Mouse (Mus musculus) embryonic facial prominence, embryonic 15.5 days (tissue): ENCODE data around the gene Card10. TPM values are rescaled to one million over a fixed set of nuclear protein-coding genes. Genes with fewer than 3 reads are reported as not detected.

Experiments
- ATAC-seq: fragments of 200-750 bp; cut with Nextera tagmentation; 2 replicates; pipeline ENCODE4 v1.8.0; 2017; ENCODE audit warnings: low read depth, moderate TSS enrichment; ENCODE audit not compliant: insufficient number of reproducible peaks, low FRiP score, low TSS enrichment
- H3K27ac ChIP-seq: fragments of 300-500 bp; sonication (generic); replicated peaks from 2 replicates; pipeline ENCODE4 v1.5.1; 2015; ENCODE audit warnings: mild to moderate bottlenecking, inconsistent platforms
- H3K27me3 ChIP-seq: fragments of 300-500 bp; sonication (generic); 2 replicates; pipeline ENCODE4 v1.6.1; 2015; ENCODE audit warnings: inconsistent platforms
- H3K36me3 ChIP-seq: fragments of 300-500 bp; sonication (generic); 2 replicates; pipeline ENCODE4 v1.6.1; 2015; ENCODE audit warnings: mild to moderate bottlenecking, inconsistent platforms
- H3K4me1 ChIP-seq: fragments of 300-500 bp; sonication (generic); 2 replicates; pipeline ENCODE4 v1.6.1; 2015; ENCODE audit warnings: inconsistent platforms
- H3K4me2 ChIP-seq: fragments of 300-500 bp; sonication (generic); replicated peaks from 2 replicates; pipeline ENCODE4 v1.6.1; 2015; ENCODE audit warnings: mild to moderate bottlenecking, inconsistent platforms
- H3K4me3 ChIP-seq: fragments of 300-500 bp; sonication (generic); replicated peaks from 2 replicates; pipeline ENCODE4 v1.5.1; 2015; ENCODE audit warnings: mild to moderate bottlenecking, inconsistent platforms
- H3K9ac ChIP-seq: fragments of 300-500 bp; sonication (generic); 2 replicates; pipeline ENCODE4 v1.6.1; 2015; ENCODE audit warnings: inconsistent platforms
- H3K9me3 ChIP-seq: fragments of 300-500 bp; sonication (generic); replicated peaks from 2 replicates; pipeline ENCODE4 v1.6.1; 2016; ENCODE audit warnings: inconsistent platforms
- WGBS: fragments of 180-500 bp; shearing (Covaris S2); methylation state at CpG from one replicate; pipeline ENCODE4 v1.1.7; 2015; 5-methylcytosine and 5-hydroxymethylcytosine counted together
- polyA plus RNA-seq: library from polyadenylated mRNA; unstranded; fragments of >200 nt; fragmentation: Nextera tagmentation; extraction: Ambion mirVana; gene quantifications from 2 replicates; pipeline ENCODE4 v1.2.1, GENCODE M21; 2015

Card10 gene
- polyA plus RNA-seq, 1 experiment from 2014 or later = 4.3 TPM

DNA sequence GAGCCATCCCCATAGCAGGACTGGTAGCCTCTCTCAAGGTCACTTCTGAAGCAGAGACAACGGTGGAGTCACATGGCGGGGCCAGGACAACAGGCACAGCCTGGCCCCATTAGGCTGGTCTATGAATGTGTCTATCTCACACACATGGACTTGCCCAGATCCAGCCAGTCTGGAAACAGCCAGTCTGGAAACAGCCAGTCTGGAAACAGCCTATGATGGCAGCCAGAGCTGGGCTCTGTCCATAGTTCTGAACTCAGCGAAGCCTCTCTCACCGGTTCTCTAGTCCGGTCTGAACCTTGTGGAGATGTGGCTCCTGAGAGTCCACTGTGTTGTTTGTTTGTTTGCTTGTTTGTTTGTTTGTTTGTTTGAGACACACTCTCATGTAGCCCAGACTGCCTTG lies 53.0 kb downstream of the Card10 start:
- ATAC-seq = 0 out of 2 replicates have a peak, but pooled peaks have one; percentile 40
- Histone ChIP-seq H3K27ac (no peak overlapping the region), H3K9ac (no peak overlapping the region), H3K27me3 (no peaks in the 10 kb centered on the region), H3K9me3 (no peaks in the 10 kb centered on the region), H3K4me1 (no peaks in the 10 kb centered on the region), H3K4me3 (no peak overlapping the region), H3K36me3 (no peaks in the 10 kb centered on the region), H3K4me2 (no peak overlapping the region)
- 42% methylated on average over 5 of the region's 5 CpGs for WGBS

GRCm38 (mm10) chr15:78744206-78744605 lies 58.6 kb downstream of the Card10 start:
- Histone ChIP-seq H3K4me3 (no peak overlapping the region), H3K4me2 (no peak overlapping the region), H3K27ac (no peak overlapping the region), H3K27me3 (no peaks in the 10 kb centered on the region), H3K9ac (no peak overlapping the region), H3K9me3 (no peaks in the 10 kb centered on the region), H3K36me3 (no peaks in the 10 kb centered on the region), H3K4me1 (no peaks in the 10 kb centered on the region)
- WGBS = 4% methylated on average over 5 of the region's 5 CpGs
- no peak for ATAC-seq

DNA sequence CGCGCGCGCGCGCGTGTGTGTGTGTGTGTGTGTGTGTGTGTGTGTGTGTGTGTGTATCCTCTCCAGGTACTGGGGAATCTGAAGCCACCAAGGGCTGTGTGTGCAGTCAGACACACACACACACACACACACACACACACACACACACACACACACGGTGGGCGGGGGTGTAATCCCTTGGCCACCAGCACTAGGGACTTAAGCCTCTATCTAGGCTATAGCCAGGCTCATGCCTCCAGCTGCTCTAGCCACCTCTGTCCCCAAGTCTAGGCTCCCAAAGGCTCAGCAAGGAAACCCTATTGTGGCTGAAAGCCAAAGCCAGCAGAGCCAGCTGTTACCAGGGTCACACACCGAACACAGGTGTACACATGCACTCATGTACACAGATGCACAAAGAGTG lies 60.0 kb downstream of the Card10 start:
- no peak overlapping the region for H3K4me3 ChIP-seq
- H3K9me3 ChIP-seq = no peaks in the 10 kb centered on the region
- H3K9ac ChIP-seq = no peak overlapping the region
- no peaks in the 10 kb centered on the region for H3K4me1 ChIP-seq
- no peak overlapping the region for H3K4me2 ChIP-seq
- H3K27ac ChIP-seq = no peak overlapping the region
- no peaks in the 10 kb centered on the region for H3K36me3 ChIP-seq
- ATAC-seq = 0 out of 2 replicates have a peak, but pooled peaks have one; percentile 39
- WGBS = 79% methylated on average over 7 of the region's 10 CpGs
- H3K27me3 ChIP-seq = no peaks in the 10 kb centered on the region

DNA sequence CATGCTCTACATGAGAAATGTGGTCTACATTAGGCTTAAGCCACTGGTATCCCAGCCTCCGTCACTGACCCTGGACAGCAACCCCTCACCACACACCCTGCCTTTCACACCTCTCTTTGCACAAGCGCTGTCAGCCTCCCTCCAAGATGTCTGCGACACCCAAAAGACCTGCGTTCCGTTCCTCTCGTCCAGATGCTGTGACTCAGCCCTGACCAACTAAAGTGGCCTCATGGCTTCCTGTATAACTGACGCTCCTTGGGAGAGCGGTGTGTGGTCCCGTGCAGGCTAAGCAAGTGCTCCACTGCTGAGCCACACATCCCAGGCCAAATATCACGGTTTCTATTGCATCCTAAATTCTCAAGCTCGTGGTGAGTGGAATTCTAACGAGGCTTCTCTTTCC lies 62.2 kb downstream of the Card10 start:
- 55% methylated on average over 12 of the region's 12 CpGs for WGBS
- Histone ChIP-seq H3K9ac (no peak overlapping the region), H3K4me2 (no peak overlapping the region), H3K9me3 (no peaks in the 10 kb centered on the region), H3K4me3 (no peak overlapping the region), H3K4me1 (peaks cover 6% of the 10 kb centered on the region; the same call in 1 of the 2 replicates), H3K27ac (no peak overlapping the region), H3K36me3 (no peaks in the 10 kb centered on the region), H3K27me3 (no peaks in the 10 kb centered on the region; the same call in 1 of the 2 replicates)
- no peak for ATAC-seq

GRCm38 (mm10) chr15:78737146-78737545 lies 65.7 kb downstream of the Card10 start:
- Histone ChIP-seq H3K27me3 (peaks cover 4% of the 10 kb centered on the region; the same call in 1 of the 2 replicates), H3K36me3 (no peaks in the 10 kb centered on the region), H3K27ac (no peak overlapping the region), H3K9ac (no peak overlapping the region), H3K9me3 (no peaks in the 10 kb centered on the region), H3K4me1 (peaks cover 9% of the 10 kb centered on the region; the same call in 1 of the 2 replicates), H3K4me3 (no peak overlapping the region), H3K4me2 (no peak overlapping the region)
- ATAC-seq = no peak
- 56% methylated on average over 6 of the region's 6 CpGs for WGBS

DNA sequence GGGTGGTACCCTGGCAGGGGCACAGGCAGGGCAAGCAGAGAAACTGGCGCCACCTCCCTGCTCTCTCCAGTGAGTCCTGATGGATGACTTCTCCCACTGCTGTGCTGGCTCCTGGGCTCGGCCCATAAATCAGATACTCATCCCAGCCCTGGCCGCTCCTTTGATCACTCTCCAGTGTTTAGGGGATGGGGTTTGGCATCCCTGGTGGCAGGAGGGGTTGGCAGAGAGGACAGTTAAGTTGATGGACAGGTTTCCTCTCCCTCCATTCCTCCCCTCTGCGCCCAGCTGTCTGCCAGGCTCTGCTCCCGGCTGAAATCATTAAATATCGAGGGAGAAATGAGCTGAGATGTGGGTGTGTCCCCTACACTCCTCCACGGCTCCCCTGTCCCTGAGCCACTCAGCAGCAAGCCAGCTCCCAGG lies 66.2 kb downstream of the Card10 start:
- Histone ChIP-seq H3K9ac (no peak overlapping the region), H3K27ac (no peak overlapping the region), H3K27me3 (peaks cover 4% of the 10 kb centered on the region; the same call in 1 of the 2 replicates), H3K4me1 (peaks cover 9% of the 10 kb centered on the region; the same call in 1 of the 2 replicates), H3K4me2 (no peak overlapping the region), H3K36me3 (no peaks in the 10 kb centered on the region), H3K9me3 (no peaks in the 10 kb centered on the region), H3K4me3 (no peak overlapping the region)
- ATAC-seq = no peak
- WGBS = 43% methylated on average over 7 of the region's 7 CpGs

GRCm38 (mm10) chr15:78736181-78736579 lies 66.7 kb downstream of the Card10 start:
- H3K9ac ChIP-seq = no peak overlapping the region
- no peak for ATAC-seq
- H3K4me2 ChIP-seq = no peak overlapping the region
- H3K36me3 ChIP-seq = no peaks in the 10 kb centered on the region
- H3K4me1 ChIP-seq = peaks cover 9% of the 10 kb centered on the region; the same call in 1 of the 2 replicates
- H3K4me3 ChIP-seq = no peak overlapping the region
- H3K27me3 ChIP-seq = peaks cover 4% of the 10 kb centered on the region; the same call in 1 of the 2 replicates
- WGBS = 67% methylated on average over 3 of the region's 3 CpGs
- no peaks in the 10 kb centered on the region for H3K9me3 ChIP-seq
- H3K27ac ChIP-seq = no peak overlapping the region

- peaks cover 4% of the 10 kb centered on the region; the same call in 1 of the 2 replicates for H3K27me3 ChIP-seq
- H3K4me1 ChIP-seq = peaks cover 9% of the 10 kb centered on the region; the same call in 1 of the 2 replicates
- no peak for ATAC-seq
- no peaks in the 10 kb centered on the region for H3K9me3 ChIP-seq
- H3K36me3 ChIP-seq = no peaks in the 10 kb centered on the region
- H3K27ac ChIP-seq = no peak overlapping the region
- H3K9ac ChIP-seq = no peak overlapping the region
- no peak overlapping the region for H3K4me3 ChIP-seq
- H3K4me2 ChIP-seq = no peak overlapping the region
- 36% methylated on average over 17 of the region's 17 CpGs for WGBS
Measured at GRCm38 (mm10) chr15:78735431-78736180, 67.2 kb downstream of the Card10 start.

DNA sequence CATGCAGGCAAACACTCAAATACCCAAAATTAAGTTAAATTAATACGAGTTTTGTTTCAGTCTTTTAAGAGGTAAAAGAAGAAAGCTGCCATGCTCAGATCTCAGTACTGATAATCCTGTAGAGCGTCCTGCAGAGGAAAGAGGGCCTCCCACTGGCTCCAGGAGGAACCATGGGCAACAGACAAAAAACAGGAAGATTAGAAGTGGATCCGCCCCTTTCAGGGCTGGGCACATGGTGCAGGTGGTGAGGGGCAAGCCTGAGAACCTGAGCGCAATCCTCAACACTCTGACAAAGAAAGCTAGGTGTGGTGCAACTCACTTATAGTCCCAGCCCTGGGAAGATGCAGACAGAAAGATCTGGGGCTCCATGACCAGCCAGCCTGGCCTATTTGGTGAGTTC lies 71.0 kb downstream of the Card10 start:
- H3K4me3 ChIP-seq = no peak overlapping the region
- H3K9ac ChIP-seq = no peak overlapping the region
- H3K4me2 ChIP-seq = no peak overlapping the region
- H3K9me3 ChIP-seq = no peaks in the 10 kb centered on the region
- H3K4me1 ChIP-seq = peaks cover 9% of the 10 kb centered on the region; the same call in 1 of the 2 replicates
- 48% methylated on average over 4 of the region's 4 CpGs for WGBS
- no peak for ATAC-seq
- H3K27me3 ChIP-seq = peaks cover 4% of the 10 kb centered on the region; the same call in 1 of the 2 replicates
- H3K27ac ChIP-seq = no peak overlapping the region
- H3K36me3 ChIP-seq = no peaks in the 10 kb centered on the region

GRCm38 (mm10) chr15:78730315-78731049 lies 72.4 kb downstream of the Card10 start:
- ATAC-seq = no peak
- Histone ChIP-seq H3K4me3 (no peak overlapping the region), H3K9ac (no peak overlapping the region), H3K27me3 (0 out of 2 replicates have a peak, but pooled peaks cover 4% of the 10 kb centered on the region), H3K4me2 (no peak overlapping the region), H3K27ac (no peak overlapping the region), H3K4me1 (peaks cover 2% of the 10 kb centered on the region; the same call in 1 of the 2 replicates), H3K9me3 (no peaks in the 10 kb centered on the region), H3K36me3 (no peaks in the 10 kb centered on the region)
- 83% methylated on average over 12 of the region's 12 CpGs for WGBS

- H3K36me3 ChIP-seq = no peaks in the 10 kb centered on the region
- no peak overlapping the region for H3K9ac ChIP-seq
- H3K4me1 ChIP-seq = no peaks in the 10 kb centered on the region
- no peak overlapping the region for H3K27ac ChIP-seq
- H3K4me3 ChIP-seq = no peak overlapping the region
- H3K9me3 ChIP-seq = no peaks in the 10 kb centered on the region
- no peak overlapping the region for H3K4me2 ChIP-seq
- peaks cover 12% of the 10 kb centered on the region for H3K27me3 ChIP-seq
- no peak for ATAC-seq
- WGBS = 63% methylated on average over 7 of the region's 7 CpGs
Measured at GRCm38 (mm10) chr15:78726697-78727096, 76.1 kb downstream of the Card10 start.
